Mouse (Mus musculus): Measurements from ENCODE around the gene Gm20662. TPM values are rescaled to one million over a fixed set of nuclear protein-coding genes. Genes with fewer than 3 reads are reported as not detected.
"Not testable (repeated sequence)": the region's sequence is repeated elsewhere in the genome, so short reads cannot be mapped to it uniquely, and the experiment has no call there.

The Gm20662 gene
- polyA plus RNA-seq, 1 experiment from 2014 or later: 0.69 TPM

- H3K27me3 ChIP-seq (ENCODE audit: insufficient read depth, poor library complexity, severe bottlenecking): no peaks in the 10 kb centered on the region
- no peaks in the 10 kb centered on the region for H3K36me3 ChIP-seq
- H3K4me1 ChIP-seq: peaks cover 15% of the 10 kb centered on the region
- peak; percentile 73 for DNase-seq (ENCODE audit: low spot score)
- whole genome bisulfite sequencing: 89% methylated on average over 21 of the region's 21 CpGs
- no peak overlapping the region for H3K4me3 ChIP-seq
- H3K27ac ChIP-seq: 0 out of 2 replicates have a peak overlapping the region, but pooled peaks have one; percentile 12
- no peaks in the 10 kb centered on the region for H3K9me3 ChIP-seq
Measured at GRCm38 (mm10) chr9:107995513-107995912, 636 bp upstream of the Gm20662 start.

GRCm38 (mm10) chr9:108001922-108002770 is 6.0 kb downstream of the Gm20662 start, which contains the start of gene Ip6k1:
TSS of gene Ip6k1 (plus strand) at chr9:108002501.
- H3K4me1 ChIP-seq: peaks cover 26% of the 10 kb centered on the region
- WGBS: under 1% methylated on average over 51 of the region's 51 CpGs
- no peaks in the 10 kb centered on the region for H3K9me3 ChIP-seq

GRCm38 (mm10) chr9:108002778-108003530 is 6.8 kb downstream of the Gm20662 start:
- Histone ChIP-seq H3K36me3 (0 out of 2 replicates have a peak, but pooled peaks cover 7% of the 10 kb centered on the region), H3K9me3 (no peaks in the 10 kb centered on the region), H3K27ac (peak overlapping the region; percentile 98), H3K4me3 (peak overlapping the region; percentile 99), H3K27me3 (ENCODE audit: insufficient read depth, poor library complexity, severe bottlenecking) (no peaks in the 10 kb centered on the region), H3K4me1 (peaks cover 26% of the 10 kb centered on the region)
- WGBS: under 1% methylated on average over 50 of the region's 50 CpGs
- DNase-seq (ENCODE audit: low spot score): no peak

More at GRCm38 (mm10) chr9:108001922-108002770, 6.0 kb downstream of the Gm20662 start, which contains the start of gene Ip6k1:
- peak within 1 kb of the TSS; percentile 98 for H3K27ac ChIP-seq
- H3K27me3 ChIP-seq (ENCODE audit: insufficient read depth, poor library complexity, severe bottlenecking): no peaks in the 10 kb centered on the region
- H3K4me3 ChIP-seq: peak within 1 kb of the TSS; percentile 99
- peak; percentile 100 for DNase-seq (ENCODE audit: low spot score)
- 0 out of 2 replicates have a peak, but pooled peaks cover 7% of the 10 kb centered on the region for H3K36me3 ChIP-seq

- Histone ChIP-seq H3K27ac (peak overlapping the region; percentile 98), H3K36me3 (0 out of 2 replicates have a peak, but pooled peaks cover 9% of the 10 kb centered on the region), H3K27me3 (ENCODE audit: insufficient read depth, poor library complexity, severe bottlenecking) (no peaks in the 10 kb centered on the region), H3K4me1 (peaks cover 29% of the 10 kb centered on the region), H3K4me3 (peak overlapping the region; percentile 99), H3K9me3 (no peaks in the 10 kb centered on the region)
- no peak for DNase-seq (ENCODE audit: low spot score)
- WGBS: 31% methylated on average over 8 of the region's 8 CpGs
Measured at GRCm38 (mm10) chr9:108003531-108003890, 7.4 kb downstream of the Gm20662 start.

GRCm38 (mm10) chr9:108008041-108008440 is 11.9 kb downstream of the Gm20662 start:
- Histone ChIP-seq H3K27ac (no peak overlapping the region), H3K36me3 (peaks cover 19% of the 10 kb centered on the region), H3K9me3 (no peaks in the 10 kb centered on the region), H3K4me3 (no peak overlapping the region), H3K4me1 (peaks cover 23% of the 10 kb centered on the region), H3K27me3 (ENCODE audit: insufficient read depth, poor library complexity, severe bottlenecking) (no peaks in the 10 kb centered on the region)
- DNase-seq (ENCODE audit: low spot score): no peak
- 84% methylated on average over 5 of the region's 5 CpGs for WGBS

- peaks cover 24% of the 10 kb centered on the region for H3K36me3 ChIP-seq
- DNase-seq (ENCODE audit: low spot score): no peak
- H3K27me3 ChIP-seq (ENCODE audit: insufficient read depth, poor library complexity, severe bottlenecking): no peaks in the 10 kb centered on the region
- H3K27ac ChIP-seq: no peak overlapping the region
- peaks cover 3% of the 10 kb centered on the region; the same call in 1 of the 2 replicates for H3K4me1 ChIP-seq
- no peak overlapping the region for H3K4me3 ChIP-seq
- H3K9me3 ChIP-seq: no peaks in the 10 kb centered on the region
Measured at GRCm38 (mm10) chr9:108010385-108010784, 14.2 kb downstream of the Gm20662 start.

- not testable (repeated sequence) for H3K27ac ChIP-seq; DNase-seq (ENCODE audit: low spot score); H3K4me1 ChIP-seq; H3K9me3 ChIP-seq; H3K27me3 ChIP-seq (ENCODE audit: insufficient read depth, poor library complexity, severe bottlenecking); H3K4me3 ChIP-seq
- H3K36me3 ChIP-seq: peaks cover 29% of the 10 kb centered on the region
- 95% methylated on average over 2 of the region's 2 CpGs for WGBS
Measured at GRCm38 (mm10) chr9:108013577-108013976, 17.4 kb downstream of the Gm20662 start.

GRCm38 (mm10) chr9:108017127-108017526 is 21.0 kb downstream of the Gm20662 start:
- 85% methylated on average over 3 of the region's 3 CpGs for WGBS
- H3K9me3 ChIP-seq: no peaks in the 10 kb centered on the region
- no peak overlapping the region for H3K27ac ChIP-seq
- H3K27me3 ChIP-seq (ENCODE audit: insufficient read depth, poor library complexity, severe bottlenecking): no peaks in the 10 kb centered on the region
- H3K4me1 ChIP-seq: peaks cover 7% of the 10 kb centered on the region; the same call in 1 of the 2 replicates
- no peak for DNase-seq (ENCODE audit: low spot score)
- H3K36me3 ChIP-seq: peaks cover 27% of the 10 kb centered on the region
- no peak overlapping the region for H3K4me3 ChIP-seq

GRCm38 (mm10) chr9:108020741-108021140 is 24.6 kb downstream of the Gm20662 start:
- peaks cover 27% of the 10 kb centered on the region for H3K36me3 ChIP-seq
- H3K27me3 ChIP-seq (ENCODE audit: insufficient read depth, poor library complexity, severe bottlenecking): no peaks in the 10 kb centered on the region
- peak overlapping the region; percentile 59; the same call in 1 of the 2 replicates for H3K27ac ChIP-seq
- H3K4me1 ChIP-seq: peaks cover 7% of the 10 kb centered on the region; the same call in 1 of the 2 replicates
- no peak overlapping the region for H3K4me3 ChIP-seq
- 87% methylated on average over 1 of the region's 1 CpGs for WGBS
- H3K9me3 ChIP-seq: no peaks in the 10 kb centered on the region
- DNase-seq (ENCODE audit: low spot score): no peak

GRCm38 (mm10) chr9:108023216-108023615 is 27.1 kb downstream of the Gm20662 start:
- 90% methylated on average over 3 of the region's 3 CpGs for WGBS
- H3K9me3 ChIP-seq: 0 out of 2 replicates have a peak, but pooled peaks cover 2% of the 10 kb centered on the region
- no peak overlapping the region for H3K27ac ChIP-seq
- no peak overlapping the region for H3K4me3 ChIP-seq
- H3K27me3 ChIP-seq (ENCODE audit: insufficient read depth, poor library complexity, severe bottlenecking): no peaks in the 10 kb centered on the region
- H3K36me3 ChIP-seq: peaks cover 44% of the 10 kb centered on the region
- peaks cover 7% of the 10 kb centered on the region; the same call in 1 of the 2 replicates for H3K4me1 ChIP-seq
- DNase-seq (ENCODE audit: low spot score): no peak

GRCm38 (mm10) chr9:108026584-108026983 is 30.4 kb downstream of the Gm20662 start:
- WGBS: 90% methylated on average over 3 of the region's 3 CpGs
- DNase-seq (ENCODE audit: low spot score): no peak
- 0 out of 2 replicates have a peak, but pooled peaks cover 2% of the 10 kb centered on the region for H3K9me3 ChIP-seq
- H3K27me3 ChIP-seq (ENCODE audit: insufficient read depth, poor library complexity, severe bottlenecking): no peaks in the 10 kb centered on the region
- no peaks in the 10 kb centered on the region for H3K4me1 ChIP-seq
- peaks cover 55% of the 10 kb centered on the region for H3K36me3 ChIP-seq
- H3K4me3 ChIP-seq: no peak overlapping the region
- no peak overlapping the region for H3K27ac ChIP-seq

- DNase-seq (ENCODE audit: low spot score): no peak
- Histone ChIP-seq H3K4me3 (no peak overlapping the region), H3K9me3 (0 out of 2 replicates have a peak, but pooled peaks cover 2% of the 10 kb centered on the region), H3K27me3 (ENCODE audit: insufficient read depth, poor library complexity, severe bottlenecking) (no peaks in the 10 kb centered on the region), H3K36me3 (peaks cover 68% of the 10 kb centered on the region), H3K27ac (no peak overlapping the region), H3K4me1 (no peaks in the 10 kb centered on the region)
- WGBS: 96% methylated on average over 3 of the region's 3 CpGs
Measured at GRCm38 (mm10) chr9:108027867-108028266, 31.7 kb downstream of the Gm20662 start.

All from heart, embryonic 10.5 days (tissue).